16 mouse cellular contexts compared by ENCODE assay signal in genomic region chr19:21883053-21883452, GRCm38 (mm10).
DNase-seq lines count a peak whose midpoint lies in the region; ATAC-seq and TF ChIP-seq lines count a peak whose summit lies in the region.
"Had no signal": no experiment of that assay in that cellular context is flagged by ENCODE, and none has a peak within 500 bp of the region (broad histone marks: within the 10 kb centered on the region; RNA-seq: fewer than 3 reads in every experiment).

No protein-coding gene starts in this region.

- H3K4me1 ChIP-seq in heart, embryonic 14.5 days (ENCODE audit: control insufficient read depth in 2 of 2, insufficient read depth in 2 of 2, low read length in 2 of 2), result peaks cover 20 to 39% of the 10 kb centered on the region in 2 experiments
- H3K4me1 ChIP-seq in lung, embryonic 16.5 days (replicated peaks; ENCODE audit: control insufficient read depth, insufficient read depth, low read length), result peaks cover 15% of the 10 kb centered on the region
- H3K4me1 ChIP-seq in embryonic facial prominence, embryonic 13.5 days, result peaks cover 12% of the 10 kb centered on the region
- no peaks in the 10 kb centered on the region for H3K4me1 ChIP-seq in liver, postnatal 0 days (ENCODE audit: insufficient read depth)
- H3K4me1 ChIP-seq: hindbrain, embryonic 15.5 days; liver, embryonic 15.5 days had no signal

- 49% methylated on average over 3 of the region's 3 CpGs for WGBS in heart, embryonic 14.5 days
- 58% methylated on average over 3 of the region's 3 CpGs for WGBS in lung, embryonic 16.5 days
- 88% methylated on average over 3 of the region's 3 CpGs for WGBS in embryonic facial prominence, embryonic 13.5 days
- 65% methylated on average over 3 of the region's 3 CpGs for WGBS in liver, postnatal 0 days (ENCODE audit: insufficient replicate concordance)

- 0 out of 2 replicates have a peak, but pooled peaks cover 2% of the 10 kb centered on the region for H3K9me3 ChIP-seq in heart, embryonic 14.5 days (ENCODE audit: control insufficient read depth, low read length)
- no peaks in the 10 kb centered on the region for H3K9me3 ChIP-seq in lung, embryonic 16.5 days (ENCODE audit: control insufficient read depth, low read length)
- no peaks in the 10 kb centered on the region for H3K9me3 ChIP-seq in embryonic facial prominence, embryonic 13.5 days
- no peaks in the 10 kb centered on the region for H3K9me3 ChIP-seq in liver, postnatal 0 days (ENCODE audit: low read length)
- H3K9me3 ChIP-seq: forebrain, embryonic 10.5 days; hindbrain, embryonic 15.5 days; liver, embryonic 15.5 days; neural tube, embryonic 12.5 days had no signal

- H3K4me2 ChIP-seq in heart, embryonic 14.5 days (ENCODE audit: low read length), result peak overlapping the region; percentile 52
- no peak overlapping the region for H3K4me2 ChIP-seq in lung, embryonic 16.5 days (ENCODE audit: low read depth, low read length)
- no peak overlapping the region for H3K4me2 ChIP-seq in embryonic facial prominence, embryonic 13.5 days
- H3K4me2 ChIP-seq in liver, postnatal 0 days (ENCODE audit: low read depth, low read length), result no peak overlapping the region
- H3K4me2 ChIP-seq: hindbrain, embryonic 15.5 days; liver, embryonic 15.5 days; midbrain, embryonic 11.5 days; neural tube, embryonic 12.5 days had no signal

- H3K27ac ChIP-seq in heart, embryonic 14.5 days (replicated peaks in 1 of 2; ENCODE audit: control insufficient read depth in 1 of 2, insufficient read depth in 1 of 2, low read depth in 2 of 2, low read length in 2 of 2), result peak overlapping the region; percentile 88 to 92
- peak overlapping the region; percentile 82 for H3K27ac ChIP-seq in lung, embryonic 16.5 days (ENCODE audit: low read length)
- H3K27ac ChIP-seq in embryonic facial prominence, embryonic 13.5 days, result peak overlapping the region; percentile 52
- peak overlapping the region; percentile 39; the same call in 1 of the 2 replicates for H3K27ac ChIP-seq in liver, postnatal 0 days (ENCODE audit: low read depth)
- H3K27ac ChIP-seq: forebrain, embryonic 10.5 days; hindbrain, embryonic 15.5 days; liver, embryonic 15.5 days; neural tube, embryonic 12.5 days had no signal

- ATAC-seq in heart, embryonic 14.5 days (ENCODE audit: insufficient number of reproducible peaks, insufficient read depth, low FRiP score, low read depth), result no peak
- ATAC-seq in lung, embryonic 16.5 days (ENCODE audit: low read depth), result 0 out of 2 replicates have a peak, but pooled peaks have one; percentile 6
- ATAC-seq in embryonic facial prominence, embryonic 13.5 days (ENCODE audit: insufficient number of reproducible peaks, insufficient read depth, low FRiP score, low TSS enrichment, low read depth), result no peak
- no peak for ATAC-seq in liver, postnatal 0 days

- H3K4me3 ChIP-seq in heart, embryonic 14.5 days (ENCODE audit: control insufficient read depth in 1 of 2, insufficient read depth in 1 of 2, low read depth in 1 of 2, low read length in 2 of 2), result no peak overlapping the region
- H3K4me3 ChIP-seq in lung, embryonic 16.5 days (ENCODE audit: low read length), result no peak overlapping the region
- H3K4me3 ChIP-seq in embryonic facial prominence, embryonic 13.5 days, result no peak overlapping the region
- H3K4me3 ChIP-seq in liver, postnatal 0 days (ENCODE audit: low read depth, low read length), result no peak overlapping the region
- H3K4me3 ChIP-seq: forebrain, embryonic 10.5 days; hindbrain, embryonic 15.5 days; liver, embryonic 15.5 days; neural tube, embryonic 12.5 days had no signal

- 0 out of 2 replicates have a peak overlapping the region, but pooled peaks have one; percentile 14 for H3K9ac ChIP-seq in heart, embryonic 14.5 days (ENCODE audit: low read length)
- no peak overlapping the region for H3K9ac ChIP-seq in lung, embryonic 16.5 days (ENCODE audit: low read length)
- no peak overlapping the region for H3K9ac ChIP-seq in embryonic facial prominence, embryonic 13.5 days
- no peak overlapping the region for H3K9ac ChIP-seq in liver, postnatal 0 days (replicated peaks)
- H3K9ac ChIP-seq: hindbrain, embryonic 15.5 days; liver, embryonic 15.5 days; neural tube, embryonic 12.5 days had no signal

- no peak for DNase-seq in heart, postnatal 36 days
- DNase-seq in lung, postnatal 4 days, result no peak
- no peak for DNase-seq in liver, postnatal 0 days
- DNase-seq in layer of hippocampus, postnatal 14 days (ENCODE audit: low spot score in 2 of 2), result no peak
- DNase-seq: adrenal gland, postnatal 25 days; kidney, postnatal 10 days; thymus, postnatal 25 days had no signal

- no peak for TF ChIP-seq CTCF in liver, postnatal 0 days (IDR thresholded peaks at IDR 0.05; ENCODE audit: low read depth)

- no peak for TF ChIP-seq EP300 in liver, postnatal 0 days (IDR thresholded peaks at IDR 0.05; ENCODE audit: low read depth)

- H3K36me3 ChIP-seq in heart, embryonic 14.5 days (ENCODE audit: control insufficient read depth, insufficient read depth, low read length), result no peaks in the 10 kb centered on the region
- H3K36me3 ChIP-seq in lung, embryonic 16.5 days (ENCODE audit: control insufficient read depth, insufficient read depth, low read length), result no peaks in the 10 kb centered on the region
- no peaks in the 10 kb centered on the region for H3K36me3 ChIP-seq in embryonic facial prominence, embryonic 13.5 days
- no peaks in the 10 kb centered on the region for H3K36me3 ChIP-seq in liver, postnatal 0 days (replicated peaks; ENCODE audit: insufficient read depth, low read length)
- H3K36me3 ChIP-seq: forebrain, embryonic 10.5 days; hindbrain, embryonic 15.5 days; liver, embryonic 15.5 days; neural tube, embryonic 12.5 days had no signal

- no peaks in the 10 kb centered on the region for H3K27me3 ChIP-seq in heart, embryonic 14.5 days (ENCODE audit: control insufficient read depth, insufficient read depth, low read length)
- H3K27me3 ChIP-seq in lung, embryonic 16.5 days (ENCODE audit: control insufficient read depth, insufficient read depth, low read depth, low read length), result no peaks in the 10 kb centered on the region
- no peaks in the 10 kb centered on the region for H3K27me3 ChIP-seq in embryonic facial prominence, embryonic 13.5 days
- H3K27me3 ChIP-seq in liver, postnatal 0 days (ENCODE audit: insufficient read depth, low read length), result no peaks in the 10 kb centered on the region
- H3K27me3 ChIP-seq: CH12.LX; hindbrain, embryonic 15.5 days; liver, embryonic 15.5 days; neural tube, embryonic 12.5 days had no signal

- intact Hi-C loops in heart, postnatal 36 days (cut with DNase I), result loop anchor here (2.0 to 5.0 kb wide), 2 partner anchors 59 to 78 kb away; no protein-coding TSS in a partner anchor

Comparison
In these comparisons a context has a peak if more than half of its experiments do, and no peak if none do; other contexts are left out.
1. H3K27ac ChIP-seq: peak in every context shown above with its lines; median percentile 90 in heart, embryonic 14.5 days; 82 in lung, embryonic 16.5 days; 52 in embryonic facial prominence, embryonic 13.5 days; 39 in liver, postnatal 0 days.